Mouse (Mus musculus) midbrain, postnatal 0 days (tissue): ENCODE data around the gene Ptpn18. TPM values are rescaled to one million over a fixed set of nuclear protein-coding genes. Genes with fewer than 3 reads are reported as not detected.
"Not testable (repeated sequence)": the region's sequence is repeated elsewhere in the genome, so short reads cannot be mapped to it uniquely, and the experiment has no call there.

Experiments
- ATAC-seq: fragments of 200-750 bp; cut with Nextera tagmentation; 2 replicates; pipeline ENCODE4 v1.8.0; 2017; ENCODE audit warnings: moderate number of reproducible peaks, mild to moderate bottlenecking, moderate TSS enrichment, moderate library complexity; ENCODE audit not compliant: low FRiP score
- DNase-seq: peaks from one replicate; pipeline ENCODE4 v3.0.0-alpha.2; 2015; ENCODE audit warnings: low spot score
- H3K27ac ChIP-seq: fragments of 300-500 bp; sonication (generic); 2 replicates; pipeline ENCODE4 v1.5.1; 2014; ENCODE audit warnings: low read depth, mild to moderate bottlenecking, low read length, mixed read lengths
- H3K27me3 ChIP-seq: fragments of 300-500 bp; sonication (generic); 2 replicates; pipeline ENCODE4 v1.6.1; 2014; ENCODE audit warnings: low read length, control low read depth, mixed read lengths; ENCODE audit not compliant: insufficient read depth
- H3K36me3 ChIP-seq: fragments of 300-500 bp; sonication (generic); 2 replicates; pipeline ENCODE4 v1.6.1; 2014; ENCODE audit warnings: low read length, control low read depth, mixed read lengths; ENCODE audit not compliant: insufficient read depth
- H3K4me1 ChIP-seq: fragments of 300-500 bp; sonication (generic); 2 replicates; pipeline ENCODE4 v1.6.1; 2014; ENCODE audit warnings: mild to moderate bottlenecking, control low read depth, antibody characterized with exemption, low read length, mixed read lengths; ENCODE audit not compliant: insufficient read depth
- H3K4me2 ChIP-seq: fragments of 300-500 bp; sonication (generic); 2 replicates; pipeline ENCODE4 v1.6.1; 2014; ENCODE audit warnings: low read depth, mild to moderate bottlenecking, low read length, mixed read lengths; ENCODE audit not compliant: poor library complexity, severe bottlenecking
- H3K4me3 ChIP-seq: fragments of 300-500 bp; sonication (generic); 2 replicates; pipeline ENCODE4 v1.5.1; 2014; ENCODE audit warnings: low read depth, mild to moderate bottlenecking, low read length, moderate library complexity
- H3K9ac ChIP-seq: fragments of 300-500 bp; sonication (generic); replicated peaks from 2 replicates; pipeline ENCODE4 v1.6.1; 2014; ENCODE audit warnings: mild to moderate bottlenecking, low read length, moderate library complexity, mixed read lengths; ENCODE audit not compliant: poor library complexity, severe bottlenecking
- H3K9me3 ChIP-seq: fragments of 300-500 bp; sonication (generic); 2 replicates; pipeline ENCODE4 v1.6.1; 2016; ENCODE audit warnings: low read length, control low read depth
- CTCF ChIP-seq: IDR thresholded peaks from 2 replicates; pipeline ENCODE4 v1.5.1; 2016; ENCODE audit warnings: antibody characterized with exemption, mild to moderate bottlenecking
- WGBS: fragments of 180-500 bp; shearing (Covaris S2); extraction: QIAGEN DNeasy Blood & Tissue Kit; methylation state at CpG from one replicate; pipeline ENCODE4 v1.1.7; 2014; 5-methylcytosine and 5-hydroxymethylcytosine counted together
- polyA plus RNA-seq: library from polyadenylated mRNA; unstranded; fragments of >200 nt; fragmentation: Nextera tagmentation; extraction: Ambion mirVana; gene quantifications from 2 replicates; pipeline ENCODE4 v1.2.1, GENCODE M21; 2015
- total RNA-seq: library from RNA; depleted of rRNA; stranded (reverse); fragments of >200 nt; gene quantifications from 2 replicates; pipeline ENCODE4 v1.2.3, GENCODE M21; 2014

The Ptpn18 gene
- total and polyA plus RNA-seq, 2 experiments from 2014 or later: 4.7 to 5.6 TPM

DNA sequence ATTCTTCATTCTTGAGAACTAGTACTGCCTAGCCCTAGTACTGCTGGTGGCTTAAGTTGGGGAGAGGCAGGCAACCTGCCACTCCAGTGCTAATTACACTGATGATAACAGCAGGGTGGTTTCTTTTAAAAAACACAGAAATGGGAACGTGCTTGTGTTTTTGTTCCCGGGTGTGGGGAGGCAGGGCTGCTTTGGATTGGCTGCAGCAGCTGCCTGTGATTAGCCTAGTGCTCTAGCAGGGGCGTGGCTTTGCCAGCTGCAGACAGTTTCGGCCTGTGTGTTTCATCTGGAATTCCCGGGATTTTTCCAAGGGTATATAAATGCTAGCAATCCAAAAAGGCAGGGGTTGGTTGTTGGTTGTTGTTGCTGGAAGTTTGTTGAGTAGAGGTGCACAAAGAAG lies 57.0 kb downstream of the Ptpn18 start:
- Histone ChIP-seq H3K9ac (no peak overlapping the region), H3K4me1 (no peaks in the 10 kb centered on the region), H3K27me3 (no peaks in the 10 kb centered on the region), H3K36me3 (no peaks in the 10 kb centered on the region), H3K9me3 (no peaks in the 10 kb centered on the region), H3K4me3 (no peak overlapping the region), H3K4me2 (no peak overlapping the region), H3K27ac (no peak overlapping the region)
- 59% methylated on average over 5 of the region's 5 CpGs for WGBS
- DNase-seq (no peak), ATAC-seq (no peak)
- TF ChIP-seq CTCF: no peak

DNA sequence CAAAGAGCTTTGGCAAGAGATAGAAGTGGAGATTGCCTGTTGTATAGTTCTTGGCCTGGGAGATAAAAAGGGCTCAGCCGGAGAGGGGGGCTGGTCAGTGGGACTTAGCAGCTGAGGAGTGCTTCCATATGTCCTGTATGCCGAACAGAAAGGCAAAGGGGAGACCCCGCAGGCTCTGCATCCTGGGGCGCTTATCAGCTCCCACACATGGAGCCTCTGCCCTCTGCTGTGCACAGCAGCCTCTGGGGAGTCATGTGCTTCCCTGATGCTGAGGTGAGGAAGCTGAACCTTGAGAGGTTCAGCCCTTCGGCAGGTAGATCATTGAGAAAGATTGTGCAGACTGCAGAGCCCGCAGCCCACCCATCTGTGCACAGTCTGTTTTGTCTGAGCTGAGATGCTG lies 57.7 kb downstream of the Ptpn18 start:
- H3K4me3 ChIP-seq, H3K9ac ChIP-seq, H3K36me3 ChIP-seq, ATAC-seq, H3K9me3 ChIP-seq, H3K27me3 ChIP-seq, H3K27ac ChIP-seq, DNase-seq, H3K4me2 ChIP-seq, H3K4me1 ChIP-seq: not testable (repeated sequence)
- 71% methylated on average over 6 of the region's 6 CpGs for WGBS

GRCm38 (mm10) chr1:34517797-34518196 lies 58.2 kb downstream of the Ptpn18 start:
- H3K4me3 ChIP-seq, ATAC-seq, H3K9ac ChIP-seq, H3K4me1 ChIP-seq, H3K36me3 ChIP-seq, H3K27me3 ChIP-seq, H3K4me2 ChIP-seq, H3K9me3 ChIP-seq, DNase-seq, H3K27ac ChIP-seq: not testable (repeated sequence)
- 43% methylated on average over 1 of the region's 1 CpGs for WGBS

GRCm38 (mm10) chr1:34518259-34518658 lies 58.7 kb downstream of the Ptpn18 start:
- H3K4me2 ChIP-seq: no peak overlapping the region
- DNase-seq (no peak), ATAC-seq (no peak)
- 88% methylated on average over 1 of the region's 1 CpGs for WGBS
- no peaks in the 10 kb centered on the region for H3K9me3 ChIP-seq
- H3K9ac ChIP-seq: no peak overlapping the region
- H3K27me3 ChIP-seq: no peaks in the 10 kb centered on the region
- no peak overlapping the region for H3K4me3 ChIP-seq
- no peaks in the 10 kb centered on the region for H3K36me3 ChIP-seq
- TF ChIP-seq CTCF: peak; percentile 8; the same call in 1 of the 2 replicates
- no peaks in the 10 kb centered on the region for H3K4me1 ChIP-seq
- H3K27ac ChIP-seq: no peak overlapping the region

GRCm38 (mm10) chr1:34522205-34522849 lies 62.8 kb downstream of the Ptpn18 start:
- H3K9me3 ChIP-seq: no peaks in the 10 kb centered on the region
- H3K9ac ChIP-seq: no peak overlapping the region
- no peak for ATAC-seq
- H3K27me3 ChIP-seq: no peaks in the 10 kb centered on the region
- no peak for DNase-seq
- H3K36me3 ChIP-seq: no peaks in the 10 kb centered on the region
- H3K4me1 ChIP-seq: no peaks in the 10 kb centered on the region
- no peak overlapping the region for H3K27ac ChIP-seq
- WGBS: 80% methylated on average over 6 of the region's 6 CpGs
- no peak for TF ChIP-seq CTCF
- H3K4me3 ChIP-seq: no peak overlapping the region
- no peak overlapping the region for H3K4me2 ChIP-seq

DNA sequence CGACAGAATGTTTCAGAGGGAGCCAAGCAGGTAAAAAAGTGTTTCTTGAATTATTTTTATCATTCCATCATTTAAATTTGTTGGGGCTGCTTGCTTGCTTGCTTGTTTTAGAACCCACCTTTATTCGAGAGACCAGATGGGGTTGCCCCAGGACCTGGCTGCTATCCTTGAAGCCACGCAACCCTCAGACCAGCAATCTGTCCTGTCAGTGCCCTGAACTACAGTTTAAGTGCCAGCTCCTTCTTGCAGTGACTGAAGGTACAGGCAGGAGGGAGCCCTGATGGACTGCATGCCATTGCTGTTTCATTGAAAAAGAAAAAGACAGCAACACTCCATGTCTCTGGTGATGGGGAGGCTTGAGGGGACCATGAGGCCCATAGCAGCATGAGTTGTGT lies 63.3 kb downstream of the Ptpn18 start:
- TF ChIP-seq CTCF: no peak
- H3K9ac ChIP-seq: no peak overlapping the region
- no peak overlapping the region for H3K27ac ChIP-seq
- no peak overlapping the region for H3K4me3 ChIP-seq
- no peak for DNase-seq
- no peaks in the 10 kb centered on the region for H3K36me3 ChIP-seq
- H3K4me1 ChIP-seq: no peaks in the 10 kb centered on the region
- H3K27me3 ChIP-seq: no peaks in the 10 kb centered on the region
- H3K4me2 ChIP-seq: no peak overlapping the region
- 90% methylated on average over 3 of the region's 3 CpGs for WGBS
- ATAC-seq: no peak
- no peaks in the 10 kb centered on the region for H3K9me3 ChIP-seq
